Mouse (Mus musculus) ES-E14 (cell line): ENCODE measurements at regions not wholly inside any gene's neighbourhood (a gene's known extent, or its start where the extent isn't known, plus 50 kb on each side); places are given as distances from the start of the nearest gene placed in this dataset.

Source experiments
- HCFC1 ChIP-seq: IDR thresholded peaks from 2 replicates; pipeline ENCODE4 v1.6.1; 2012; ENCODE audit warnings: low read length, inconsistent platforms, borderline replicate concordance; ENCODE audit not compliant: insufficient read depth
- MAFK ChIP-seq: IDR thresholded peaks from 2 replicates; pipeline ENCODE4 v1.6.1; 2014; ENCODE audit warnings: mild to moderate bottlenecking, low read depth, low read length, inconsistent platforms; ENCODE audit not compliant: insufficient read depth
- ZNF384 ChIP-seq: IDR thresholded peaks from 2 replicates; pipeline ENCODE4 v1.6.1; 2012; ENCODE audit warnings: low read depth, low read length, inconsistent platforms

- TF ChIP-seq MAFK (no peak), ZNF384 (no peak), HCFC1 (no peak)
Measured at GRCm38 (mm10) chr10:70738686-70739085, 82.9 kb upstream of the Phyhipl start.
